Mouse (Mus musculus) hindbrain, embryonic 14.5 days (tissue): Measurements from ENCODE around the gene Ccr5. TPM values are rescaled to one million over a fixed set of nuclear protein-coding genes. Genes with fewer than 3 reads are reported as not detected.
"Not testable (repeated sequence)": the region's sequence is repeated elsewhere in the genome, so short reads cannot be mapped to it uniquely, and the experiment has no call there.

Experiments used
- ATAC-seq: fragments of 200-750 bp; cut with Nextera tagmentation; 2 replicates; pipeline ENCODE4 v1.8.0; 2017; ENCODE audit warnings: moderate number of reproducible peaks, mild to moderate bottlenecking, moderate TSS enrichment, moderate library complexity; ENCODE audit not compliant: low FRiP score
- DNase-seq: peaks from one replicate; pipeline ENCODE4 v3.0.0-alpha.2; 2015; ENCODE audit warnings: low spot score
- H3K27ac ChIP-seq: fragments of 300-500 bp; sonication (generic); 2 replicates; pipeline ENCODE4 v1.5.1; 2014; ENCODE audit warnings: mild to moderate bottlenecking, moderate library complexity
- H3K27me3 ChIP-seq: fragments of 300-500 bp; sonication (generic); 2 replicates; pipeline ENCODE4 v1.6.1; 2014; ENCODE audit warnings: mild to moderate bottlenecking, low read length, mixed read lengths; ENCODE audit not compliant: control insufficient read depth, insufficient read depth
- H3K36me3 ChIP-seq: fragments of 300-500 bp; sonication (generic); replicated peaks from 2 replicates; pipeline ENCODE4 v1.6.1; 2014; ENCODE audit not compliant: control insufficient read depth, insufficient read depth
- H3K4me1 ChIP-seq: fragments of 300-500 bp; sonication (generic); replicated peaks from 2 replicates; pipeline ENCODE4 v1.6.1; 2014; ENCODE audit warnings: antibody characterized with exemption, low read length, mixed read lengths; ENCODE audit not compliant: control insufficient read depth, insufficient read depth
- H3K4me2 ChIP-seq: fragments of 300-500 bp; sonication (generic); replicated peaks from 2 replicates; pipeline ENCODE4 v1.6.1; 2014; ENCODE audit warnings: mild to moderate bottlenecking, moderate library complexity
- H3K4me3 ChIP-seq: fragments of 300-500 bp; sonication (generic); replicated peaks from 2 replicates; pipeline ENCODE4 v1.5.1; 2014; ENCODE audit warnings: mild to moderate bottlenecking, low read length
- H3K9ac ChIP-seq: fragments of 300-500 bp; sonication (generic); 2 replicates; pipeline ENCODE4 v1.6.1; 2014
- H3K9me3 ChIP-seq: fragments of 300-500 bp; sonication (generic); 2 replicates; pipeline ENCODE4 v1.6.1; 2016; ENCODE audit warnings: low read length; ENCODE audit not compliant: control insufficient read depth
- WGBS: fragments of 180-500 bp; shearing (Covaris S2); extraction: QIAGEN DNeasy Blood & Tissue Kit; methylation state at CpG from one replicate; pipeline ENCODE4 v1.1.7; 2014; 5-methylcytosine and 5-hydroxymethylcytosine counted together
- polyA plus RNA-seq: library from polyadenylated mRNA; unstranded; fragments of >200 nt; fragmentation: Nextera tagmentation; extraction: Ambion mirVana; gene quantifications from 2 replicates; pipeline ENCODE4 v1.2.1, GENCODE M21; 2014

The Ccr5 gene
- polyA plus RNA-seq, 1 experiment from 2014 or later: 1.5 TPM

DNA sequence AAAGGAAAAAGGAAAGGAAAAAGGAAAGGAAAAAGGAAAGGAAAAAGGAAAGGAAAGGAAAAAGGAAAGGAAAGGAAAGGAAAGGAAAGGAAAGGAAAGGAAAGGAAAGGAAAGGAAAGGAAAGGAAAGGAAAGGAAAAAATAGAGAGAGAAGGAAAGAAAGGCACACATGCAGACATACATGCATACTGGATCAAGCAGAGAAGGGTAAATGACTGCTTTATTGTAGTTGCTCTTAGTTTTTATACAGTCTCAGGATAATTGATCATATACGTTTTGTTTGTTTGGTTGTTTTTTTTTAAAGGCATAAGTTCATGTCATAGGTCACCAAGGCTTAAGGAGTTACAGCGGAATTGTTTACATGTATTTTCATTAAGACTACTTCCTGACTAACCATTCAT lies 11.6 kb downstream of the Ccr5 start:
- not testable (repeated sequence) for DNase-seq
- 82% methylated on average over 2 of the region's 2 CpGs for WGBS

DNA sequence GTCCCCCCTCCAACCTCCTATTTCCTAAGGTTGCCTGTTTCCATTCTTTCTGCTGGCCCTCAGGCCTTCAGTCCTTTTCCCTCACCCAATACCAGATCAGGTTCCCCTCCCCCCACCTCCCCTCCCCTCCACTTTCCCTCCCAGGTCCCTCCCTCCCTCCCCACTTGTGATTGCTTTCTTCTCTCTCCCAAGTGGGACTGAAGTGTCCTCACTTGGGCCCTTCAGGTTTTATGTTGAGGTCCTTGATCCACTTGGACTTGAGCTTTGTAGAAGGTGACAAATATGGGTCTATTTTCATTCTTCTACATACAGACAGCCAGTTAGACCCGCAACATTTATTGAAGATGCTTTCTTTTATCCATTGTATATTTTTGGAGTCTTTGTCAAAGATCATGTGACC lies 13.6 kb downstream of the Ccr5 start:
- H3K27ac ChIP-seq, H3K27me3 ChIP-seq, DNase-seq, H3K9me3 ChIP-seq, H3K36me3 ChIP-seq, H3K4me3 ChIP-seq, ATAC-seq, H3K4me1 ChIP-seq, H3K4me2 ChIP-seq, H3K9ac ChIP-seq: not testable (repeated sequence)
- 92% methylated on average over 1 of the region's 1 CpGs for WGBS

More for the DNA sequence above, 11.6 kb downstream of the Ccr5 start:
- not testable (repeated sequence) for H3K4me3 ChIP-seq, H3K4me2 ChIP-seq, H3K9ac ChIP-seq, H3K27me3 ChIP-seq, H3K9me3 ChIP-seq, ATAC-seq, H3K4me1 ChIP-seq, H3K36me3 ChIP-seq, H3K27ac ChIP-seq

DNA sequence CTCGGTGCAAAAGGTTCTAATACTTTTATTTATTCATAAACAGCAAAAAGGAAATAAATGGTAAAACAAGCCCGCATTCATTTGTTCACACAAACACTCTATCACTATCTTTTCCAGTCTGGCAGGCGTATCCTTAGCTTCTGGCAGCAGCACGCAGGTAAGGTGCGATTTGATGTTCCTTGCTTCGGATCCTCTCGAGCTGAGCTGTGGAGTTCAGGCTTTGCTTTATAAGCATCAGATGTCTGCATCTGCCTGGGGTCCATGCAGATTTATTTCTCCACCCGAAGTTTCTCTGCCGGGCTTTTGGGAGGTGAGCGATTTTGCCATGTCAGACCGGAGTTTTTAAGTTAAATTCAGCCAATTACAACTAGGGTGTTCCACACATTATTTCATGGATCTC lies 16.3 kb downstream of the Ccr5 start:
- 86% methylated on average over 11 of the region's 11 CpGs for WGBS
- Histone ChIP-seq H3K9ac (no peak overlapping the region), H3K4me3 (no peak overlapping the region), H3K4me1 (no peaks in the 10 kb centered on the region), H3K36me3 (no peaks in the 10 kb centered on the region), H3K27ac (no peak overlapping the region), H3K27me3 (no peaks in the 10 kb centered on the region), H3K9me3 (no peaks in the 10 kb centered on the region), H3K4me2 (no peak overlapping the region)
- ATAC-seq (no peak), DNase-seq (no peak)

DNA sequence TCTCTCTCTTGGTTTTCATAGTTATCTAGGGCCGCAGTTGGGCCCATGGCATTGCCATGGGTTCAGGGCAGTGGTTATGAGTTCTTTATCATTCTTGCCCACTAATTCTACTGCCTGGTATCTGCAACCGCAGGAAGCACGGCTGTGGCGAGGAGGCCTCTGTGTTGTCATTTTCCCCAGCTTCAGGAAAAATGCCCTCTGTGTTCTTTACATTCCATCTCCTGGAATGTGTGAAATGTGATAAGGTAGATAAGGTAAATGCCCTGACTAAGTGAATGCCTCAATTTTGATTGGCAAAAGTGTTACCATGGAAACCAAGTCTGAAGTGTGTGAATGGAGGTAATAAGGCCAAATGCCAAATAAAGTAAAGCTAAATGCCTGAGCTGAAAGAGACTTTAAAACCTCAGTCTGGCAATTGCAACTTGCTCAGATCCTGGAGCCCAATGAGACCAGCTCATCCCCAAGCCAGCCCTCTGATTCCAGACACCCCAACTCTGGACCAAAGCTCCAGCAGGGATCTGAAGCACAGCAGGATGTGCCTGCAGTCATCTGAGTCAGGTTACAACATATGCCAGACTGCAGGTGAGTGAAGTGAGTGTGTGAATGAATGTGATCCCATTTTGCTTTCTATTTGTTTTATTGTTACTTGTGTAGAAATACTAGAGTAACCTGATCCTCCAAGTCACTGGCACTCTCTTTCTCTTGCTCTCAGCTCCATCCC lies 16.9 kb downstream of the Ccr5 start:
- H3K4me3 ChIP-seq: no peak overlapping the region
- ATAC-seq: no peak
- no peaks in the 10 kb centered on the region for H3K36me3 ChIP-seq
- no peaks in the 10 kb centered on the region for H3K9me3 ChIP-seq
- H3K9ac ChIP-seq: no peak overlapping the region
- H3K4me2 ChIP-seq: no peak overlapping the region
- H3K27ac ChIP-seq: no peak overlapping the region
- H3K4me1 ChIP-seq: no peaks in the 10 kb centered on the region
- 75% methylated on average over 4 of the region's 4 CpGs for WGBS
- no peaks in the 10 kb centered on the region for H3K27me3 ChIP-seq
- DNase-seq: no peak

DNA sequence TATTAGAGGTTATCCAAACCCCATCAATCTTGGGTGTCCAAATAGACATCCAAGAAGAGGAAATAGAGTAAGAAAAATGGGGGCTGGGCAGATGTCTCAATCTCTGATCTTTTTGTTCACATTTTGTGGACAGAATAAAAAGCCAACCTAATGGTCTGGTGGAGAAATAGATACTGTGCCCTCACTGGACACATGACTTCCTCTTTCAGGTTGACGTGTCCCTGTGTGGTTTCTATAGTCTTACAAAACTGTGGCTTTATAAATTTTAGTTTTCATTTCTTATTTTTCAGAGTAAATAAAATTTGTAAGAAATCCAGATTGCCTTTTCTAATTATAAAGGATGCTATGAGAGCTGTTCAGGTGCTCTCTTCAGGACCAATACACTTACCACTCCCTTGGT lies 22.3 kb downstream of the Ccr5 start:
- H3K9me3 ChIP-seq: no peaks in the 10 kb centered on the region
- WGBS: 90% methylated on average over 1 of the region's 1 CpGs
- no peak overlapping the region for H3K9ac ChIP-seq
- H3K36me3 ChIP-seq: no peaks in the 10 kb centered on the region
- no peak overlapping the region for H3K4me2 ChIP-seq
- H3K4me1 ChIP-seq: no peaks in the 10 kb centered on the region
- no peak overlapping the region for H3K27ac ChIP-seq
- ATAC-seq (no peak), DNase-seq (no peak)
- H3K4me3 ChIP-seq: no peak overlapping the region
- no peaks in the 10 kb centered on the region for H3K27me3 ChIP-seq

DNA sequence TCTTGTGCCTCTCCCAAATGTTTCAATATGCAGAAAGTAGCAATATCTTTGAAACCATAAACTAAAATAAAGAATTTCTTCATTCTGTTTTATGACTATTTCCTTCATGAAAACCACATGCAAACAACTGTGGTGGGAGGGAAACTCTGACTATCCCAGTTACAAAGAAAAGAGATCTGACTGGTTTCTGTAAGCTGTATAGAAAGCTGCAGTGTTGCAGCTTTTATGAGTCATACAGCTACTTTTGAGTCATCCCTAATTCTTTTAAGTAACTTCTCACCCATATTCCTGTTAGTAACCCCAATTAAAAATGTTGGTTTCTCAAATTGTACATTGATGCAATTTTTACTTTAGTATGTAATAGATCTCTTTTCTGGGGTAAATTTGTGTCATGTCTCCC lies 25.0 kb downstream of the Ccr5 start:
- Histone ChIP-seq H3K4me2 (no peak overlapping the region), H3K9me3 (no peaks in the 10 kb centered on the region), H3K9ac (no peak overlapping the region), H3K4me3 (no peak overlapping the region), H3K36me3 (no peaks in the 10 kb centered on the region), H3K27me3 (no peaks in the 10 kb centered on the region), H3K4me1 (no peaks in the 10 kb centered on the region), H3K27ac (no peak overlapping the region)
- DNase-seq (no peak), ATAC-seq (no peak)

Other genes starting within 250 kb of the Ccr5 start
- 0.53 and 1.5 TPM in 2 replicates for gene Ccr1, start 152.9 kb upstream of the Ccr5 start, polyA plus RNA-seq
- gene Ccr1l1, start 143.1 kb upstream of the Ccr5 start, polyA plus RNA-seq: not detected in 2 replicates
- not detected in 2 replicates for gene Ccr3, start 99.6 kb upstream of the Ccr5 start, polyA plus RNA-seq
- gene Ccr2, start 19.6 kb upstream of the Ccr5 start, polyA plus RNA-seq: 0.31 and 0.33 TPM in 2 replicates
- 6.4 and 10.7 TPM in 2 replicates for gene 2010315B03Rik, start 191.2 kb downstream of the Ccr5 start, polyA plus RNA-seq